Mouse (Mus musculus): ENCODE measurements around the gene Parvb. TPM values are rescaled to one million over a fixed set of nuclear protein-coding genes. Genes with fewer than 3 reads are reported as not detected.

The Parvb gene
- total RNA-seq, 2 experiments from 2014 or later, result 29.9 to 34.0 TPM

DNA sequence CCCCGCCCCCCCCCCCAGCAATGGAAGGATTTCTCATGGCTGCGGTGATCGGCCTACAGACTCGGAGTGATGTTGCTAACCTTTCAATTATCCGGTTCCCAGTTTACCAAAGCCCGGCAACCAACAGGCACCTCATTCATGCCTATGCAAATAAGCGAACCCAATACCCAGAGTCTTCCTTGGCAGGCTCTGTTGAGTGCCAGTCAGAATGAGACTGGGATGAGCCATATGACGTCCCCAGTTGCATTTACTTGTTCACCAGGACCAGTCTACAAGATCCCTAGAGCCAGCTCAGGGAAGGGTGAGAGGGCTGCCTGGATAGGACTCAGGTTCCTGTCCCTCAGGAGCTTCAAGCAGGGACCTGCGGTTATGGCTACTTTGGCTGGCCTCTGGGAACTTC lies 62.5 kb downstream of the Parvb start:
- Histone ChIP-seq H3K27ac (no peak overlapping the region), H3K4me3 (no peak overlapping the region)
- DNase-seq (ENCODE audit: low spot score in 2 of 2), result no peak
- TF ChIP-seq CTCF (conservative IDR thresholded peaks at IDR 0.05), result no peak

DNA sequence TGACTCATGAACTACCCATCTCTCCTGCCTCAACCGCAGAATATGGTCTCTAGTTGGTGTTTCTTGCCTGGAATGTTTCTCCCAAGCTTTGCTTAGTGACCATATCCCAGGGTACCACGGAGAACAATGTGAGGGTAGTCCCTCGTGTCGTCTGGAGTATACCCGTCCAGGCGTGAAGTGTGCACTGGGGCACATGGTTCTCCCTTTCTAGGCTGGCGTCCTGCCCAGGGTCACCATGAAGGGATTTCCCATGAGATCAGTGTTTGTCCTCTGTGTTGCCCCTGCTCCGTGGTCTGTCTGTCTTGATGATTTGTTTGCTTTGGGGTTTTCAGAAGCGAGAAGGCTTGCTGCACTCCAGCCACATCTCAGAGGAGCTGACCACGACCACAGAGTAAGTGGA lies 63.4 kb downstream of the Parvb start:
- Histone ChIP-seq H3K27ac (no peak overlapping the region), H3K4me3 (no peak overlapping the region)
- DNase-seq (ENCODE audit: low spot score in 2 of 2), result no peak
- no peak for TF ChIP-seq CTCF (conservative IDR thresholded peaks at IDR 0.05)

DNA sequence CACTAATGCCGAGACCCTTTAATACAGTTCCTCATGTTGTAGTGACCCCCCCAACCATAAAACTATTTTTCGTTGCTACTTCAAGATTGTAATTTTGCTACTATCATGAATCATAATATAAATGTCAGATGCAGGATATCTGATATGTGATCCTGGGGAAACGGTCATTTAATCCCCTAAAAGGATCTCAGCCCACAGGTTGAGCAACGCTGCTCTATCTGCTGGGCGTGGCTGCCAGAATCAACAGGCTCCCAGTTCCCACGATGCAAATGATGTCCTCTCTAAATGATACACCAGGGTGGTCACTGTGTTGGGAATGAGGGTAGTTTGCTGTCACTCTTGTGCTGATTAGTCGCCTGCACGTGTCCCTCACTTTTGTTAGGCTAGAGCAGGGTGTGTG lies 65.6 kb downstream of the Parvb start:
- no peak for TF ChIP-seq CTCF (conservative IDR thresholded peaks at IDR 0.05)
- Histone ChIP-seq H3K4me3 (no peak overlapping the region), H3K27ac (no peak overlapping the region)
- no peak for DNase-seq (ENCODE audit: low spot score in 2 of 2)

DNA sequence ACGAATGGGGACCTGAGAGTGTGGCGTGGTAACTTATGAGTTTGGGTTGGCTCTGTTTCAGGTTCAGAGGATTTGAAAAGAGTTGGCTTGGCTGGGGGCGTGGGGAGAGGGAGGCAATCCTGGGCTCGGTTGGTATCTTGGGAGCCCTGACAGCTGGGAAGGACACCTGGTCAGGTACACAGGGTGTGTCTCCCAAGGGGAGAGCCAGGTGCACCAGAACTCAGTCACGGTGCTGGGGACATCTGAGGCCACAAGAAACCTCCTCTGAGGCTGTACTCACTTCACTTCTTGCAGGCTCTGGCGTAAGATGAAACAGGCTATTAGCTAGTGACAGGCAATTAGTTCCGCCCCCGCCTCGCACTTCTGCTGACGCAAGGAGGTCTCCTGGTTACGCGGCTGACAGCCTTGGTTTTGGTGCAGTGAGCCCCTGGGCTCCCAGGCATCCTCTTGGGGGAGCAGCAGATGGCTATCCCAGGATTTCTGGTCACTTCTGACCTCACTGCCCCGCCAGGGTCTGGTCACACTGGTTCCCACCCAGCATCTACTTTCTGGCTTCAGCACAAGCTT lies 67.0 kb downstream of the Parvb start:
- Histone ChIP-seq H3K4me3 (no peak overlapping the region), H3K27ac (peak overlapping the region; percentile 85)
- TF ChIP-seq CTCF (conservative IDR thresholded peaks at IDR 0.05), result no peak
- peak; percentile 75 to 79 for DNase-seq (ENCODE audit: low spot score in 2 of 2)

DNA sequence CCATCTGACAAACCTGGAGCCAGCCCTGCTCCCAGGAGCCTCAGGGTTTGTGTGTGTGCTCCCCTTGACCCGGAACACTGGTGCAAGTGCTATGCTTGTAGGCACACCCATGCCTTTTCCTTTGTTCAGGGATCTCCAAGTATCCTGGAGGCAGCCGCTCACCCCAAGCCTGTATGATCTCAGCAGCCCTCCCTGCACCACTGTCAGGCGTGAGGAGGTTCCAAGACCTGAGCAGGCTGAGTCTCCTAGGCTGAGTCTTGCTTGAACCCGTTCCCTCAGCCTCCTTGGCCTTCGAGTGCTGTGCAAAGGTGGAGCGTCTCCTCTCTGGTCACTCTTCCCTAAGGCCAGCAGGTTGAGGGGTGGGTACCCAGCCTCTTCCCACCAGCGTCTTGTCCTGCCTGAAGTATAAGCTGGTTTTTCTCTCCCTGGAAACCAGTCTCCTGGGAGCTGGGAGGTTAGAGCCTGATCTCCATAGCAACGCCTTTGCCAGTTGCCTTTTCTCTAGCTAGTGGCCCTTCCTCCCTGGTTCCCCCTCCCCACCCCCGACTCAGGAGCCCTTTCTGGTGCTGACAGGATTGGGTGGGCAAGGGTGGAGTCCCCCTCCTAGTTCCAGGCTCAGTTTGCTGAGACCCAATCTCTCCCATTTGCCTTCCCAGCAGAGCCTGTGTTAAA lies 68.0 kb downstream of the Parvb start:
- Histone ChIP-seq H3K4me3 (no peak overlapping the region), H3K27ac (peak overlapping the region; percentile 85)
- no peak for TF ChIP-seq CTCF (conservative IDR thresholded peaks at IDR 0.05)
- DNase-seq (ENCODE audit: low spot score in 2 of 2), result no peak

DNA sequence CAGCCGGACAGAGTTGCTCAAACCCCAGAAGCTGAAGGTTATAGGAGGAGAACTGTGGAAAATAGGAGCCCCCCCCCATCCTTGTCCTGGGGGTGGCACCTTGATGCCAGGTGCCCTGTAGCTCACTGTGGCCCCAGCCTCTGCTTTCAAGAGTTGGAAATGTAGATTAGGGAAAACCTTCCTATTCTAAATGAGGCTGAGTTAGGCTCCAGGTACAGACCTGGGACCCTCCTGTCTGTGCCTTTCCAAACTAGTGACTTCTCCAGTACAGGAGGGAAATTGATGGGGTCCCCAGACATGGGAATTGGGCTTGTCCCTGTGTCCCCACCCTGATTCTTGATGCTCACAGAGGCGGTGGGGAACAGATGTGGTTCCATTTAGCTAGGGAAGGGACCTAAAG lies 68.7 kb downstream of the Parvb start:
- no peak for DNase-seq (ENCODE audit: low spot score in 2 of 2)
- Histone ChIP-seq H3K4me3 (no peak overlapping the region), H3K27ac (peak overlapping the region; percentile 85)
- no peak for TF ChIP-seq CTCF (conservative IDR thresholded peaks at IDR 0.05)

DNA sequence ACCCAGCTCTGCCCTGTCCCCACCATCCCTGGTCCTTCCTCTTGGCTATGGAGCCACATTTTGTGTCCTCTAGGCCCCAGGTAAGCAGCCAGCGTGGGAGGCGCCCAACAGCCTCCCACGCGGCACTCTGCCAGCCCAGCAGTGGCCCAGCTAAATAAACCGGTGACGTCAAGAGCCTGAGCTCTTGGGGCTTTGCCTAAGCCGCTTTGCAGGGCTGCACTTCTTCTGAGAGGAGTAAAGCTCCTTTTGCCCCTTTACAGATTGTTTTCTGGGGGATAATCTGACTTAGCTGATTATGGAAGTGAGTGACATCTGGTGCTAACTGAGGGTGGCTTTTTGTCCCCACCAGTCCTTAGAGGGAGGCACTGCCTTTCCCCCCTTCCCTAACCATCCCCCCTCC lies 69.2 kb downstream of the Parvb start:
- H3K27ac ChIP-seq, result peak overlapping the region; percentile 85
- H3K4me3 ChIP-seq, result no peak overlapping the region
- DNase-seq (ENCODE audit: low spot score in 2 of 2), result no peak
- TF ChIP-seq CTCF (conservative IDR thresholded peaks at IDR 0.05), result no peak

DNA sequence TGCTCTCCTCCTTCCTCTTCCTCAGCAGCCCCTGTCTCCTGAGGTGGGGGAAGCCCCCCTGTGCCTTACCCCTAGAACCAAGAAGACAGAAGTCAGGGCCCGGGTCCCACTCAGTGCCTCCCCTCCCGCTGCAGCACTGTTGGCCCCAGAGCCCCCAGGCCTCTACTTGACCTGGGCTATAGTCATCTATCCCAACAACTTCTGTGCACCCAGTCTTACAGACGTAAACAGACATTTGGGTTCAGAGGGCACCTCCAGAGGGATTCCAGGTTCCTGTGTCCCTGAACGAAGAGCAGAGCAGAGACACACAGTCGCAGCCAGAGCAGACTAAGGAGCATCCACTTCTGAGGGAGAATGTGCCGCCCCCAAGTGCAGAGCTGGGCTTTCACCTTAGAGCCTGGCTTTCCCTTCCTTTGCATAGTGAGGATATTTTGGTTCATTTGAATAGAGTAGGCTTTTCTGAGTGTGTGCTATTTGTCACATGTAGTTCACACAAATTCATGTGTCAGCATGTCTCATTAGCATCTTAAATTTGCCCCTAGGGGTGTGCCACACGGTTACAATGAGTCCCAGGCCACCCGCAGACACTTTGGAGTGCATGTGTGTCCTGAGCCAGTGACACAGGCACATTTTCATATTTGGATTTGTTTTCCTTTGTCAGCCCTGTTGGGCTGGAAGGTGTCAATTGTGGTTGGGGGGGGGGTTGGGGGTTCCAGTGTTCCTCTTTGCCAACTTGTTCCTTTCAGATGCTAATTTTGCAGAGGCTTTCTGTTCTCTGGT lies 70.0 kb downstream of the Parvb start:
- Histone ChIP-seq H3K27ac (peak overlapping the region; percentile 85), H3K4me3 (no peak overlapping the region)
- DNase-seq (ENCODE audit: low spot score in 2 of 2), result no peak
- no peak for TF ChIP-seq CTCF (conservative IDR thresholded peaks at IDR 0.05)

DNA sequence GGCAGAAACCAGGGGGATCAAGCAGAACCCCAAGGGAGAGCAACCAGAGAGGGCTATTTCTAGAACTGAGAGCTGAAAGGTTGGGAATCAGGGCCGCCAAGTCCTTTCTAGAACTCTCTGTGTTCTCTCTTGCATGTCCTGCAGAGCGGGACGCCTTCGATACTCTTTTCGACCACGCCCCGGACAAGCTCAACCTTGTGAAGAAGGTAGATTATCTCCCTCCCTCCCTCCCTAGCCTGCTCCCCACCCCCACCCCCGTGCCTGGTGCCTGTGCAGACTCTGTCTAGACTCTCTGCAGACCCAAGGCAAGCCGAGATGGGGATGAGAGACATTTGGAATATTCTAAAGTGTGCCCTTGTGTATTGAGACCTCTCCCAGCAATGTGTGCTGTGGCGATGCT lies 71.4 kb downstream of the Parvb start:
- H3K27ac ChIP-seq, result peak overlapping the region; percentile 44; the same call in 1 of the 2 replicates
- H3K4me3 ChIP-seq, result no peak overlapping the region
- DNase-seq (ENCODE audit: low spot score in 2 of 2), result no peak
- no peak for TF ChIP-seq CTCF (conservative IDR thresholded peaks at IDR 0.05)

DNA sequence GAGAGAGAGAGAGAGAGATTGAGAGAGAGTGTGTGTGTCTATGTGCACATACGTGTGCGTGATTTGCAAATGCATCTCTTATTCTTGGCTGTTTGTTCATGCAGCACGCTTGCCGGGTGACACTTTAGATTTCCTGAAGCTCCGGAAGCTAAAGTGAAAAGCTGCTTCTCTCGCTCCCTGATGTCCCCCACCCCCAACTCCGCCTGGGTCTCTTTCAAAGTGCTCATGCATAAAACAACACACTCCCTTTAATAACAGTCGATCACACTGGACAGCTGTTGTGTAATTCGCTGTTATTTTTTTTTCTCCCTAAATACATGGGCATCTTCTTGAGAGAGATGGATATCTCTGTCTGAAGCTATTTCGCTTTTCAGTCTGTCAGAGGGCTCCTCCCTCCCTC lies 73.5 kb downstream of the Parvb start:
- no peak overlapping the region for H3K4me3 ChIP-seq
- H3K27ac ChIP-seq, result peak overlapping the region; percentile 32; the same call in 1 of the 2 replicates
- TF ChIP-seq CTCF (conservative IDR thresholded peaks at IDR 0.05), result no peak
- DNase-seq (ENCODE audit: low spot score in 2 of 2), result no peak

DNA sequence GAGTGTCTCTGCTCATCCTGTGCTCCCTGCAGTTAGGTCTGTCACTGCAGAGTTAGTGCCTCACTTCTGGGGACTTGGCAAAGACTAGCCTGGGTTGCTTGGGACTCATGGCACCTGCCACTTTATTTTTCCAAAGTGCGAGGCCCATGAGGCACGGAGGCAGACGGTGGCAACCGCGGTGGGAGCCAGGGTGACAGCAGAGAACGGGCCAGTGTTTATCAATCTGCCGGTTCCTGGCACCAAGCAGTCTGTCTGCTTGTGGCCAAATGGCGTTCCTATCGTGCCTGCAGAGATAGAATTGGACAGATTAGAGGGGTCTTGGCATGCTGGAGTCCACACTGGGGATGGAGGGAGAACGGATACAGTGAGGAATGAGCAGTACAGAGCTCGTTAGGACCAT lies 78.4 kb downstream of the Parvb start:
- DNase-seq (ENCODE audit: low spot score in 2 of 2), result no peak
- Histone ChIP-seq H3K27ac (peak overlapping the region; percentile 66), H3K4me3 (no peak overlapping the region)
- TF ChIP-seq CTCF (conservative IDR thresholded peaks at IDR 0.05), result no peak

DNA sequence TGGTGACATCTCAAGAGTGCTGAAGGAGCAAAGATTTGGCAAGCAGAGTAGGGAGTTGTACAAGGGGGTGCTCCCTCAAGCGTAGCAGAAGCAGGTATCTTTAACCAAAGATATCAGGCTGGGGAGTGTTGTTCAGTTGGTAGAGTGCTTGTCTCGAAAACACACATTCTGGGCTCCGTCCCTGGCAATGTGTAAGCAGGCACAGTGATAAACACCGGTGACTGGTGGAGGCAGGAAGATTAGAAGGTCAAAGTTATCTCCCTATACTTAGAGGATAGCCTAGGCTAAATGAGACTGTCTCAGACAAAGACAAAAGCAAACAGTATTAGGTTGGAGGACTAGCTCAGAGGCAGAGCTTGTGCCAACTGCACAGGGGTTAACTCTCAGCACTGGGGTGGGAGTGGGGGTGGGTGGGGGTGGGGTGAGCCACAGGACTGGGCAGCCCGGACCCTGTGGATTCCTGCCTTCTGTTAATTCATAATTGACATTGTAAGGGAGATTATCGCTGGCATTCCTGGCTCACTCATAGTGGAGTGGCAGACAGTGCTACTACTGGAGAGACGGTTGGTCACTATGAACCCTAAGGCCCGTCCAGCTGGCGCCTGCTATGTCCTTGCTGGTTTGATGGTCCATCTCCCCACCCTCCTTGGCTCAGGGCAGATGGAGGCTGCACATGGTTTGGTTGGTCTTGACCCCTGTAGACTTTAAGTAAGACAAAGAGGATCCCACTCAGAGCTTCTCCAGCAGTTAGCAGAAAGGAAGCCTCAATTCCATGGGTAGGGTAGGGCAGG lies 79.6 kb downstream of the Parvb start:
- no peak for TF ChIP-seq CTCF (conservative IDR thresholded peaks at IDR 0.05)
- Histone ChIP-seq H3K27ac (peak overlapping the region; percentile 66), H3K4me3 (no peak overlapping the region)
- DNase-seq (ENCODE audit: low spot score in 2 of 2), result no peak

All from layer of hippocampus, adult 2 months (tissue).